Mouse (Mus musculus): ENCODE measurements at regions not wholly inside any gene's neighbourhood (a gene's known extent, or its start where the extent isn't known, plus 50 kb on each side); places are given as distances from the start of the nearest gene placed in this dataset.
"Not testable (repeated sequence)": the region's sequence is repeated elsewhere in the genome, so short reads cannot be mapped to it uniquely, and the experiment has no call there.

DNA sequence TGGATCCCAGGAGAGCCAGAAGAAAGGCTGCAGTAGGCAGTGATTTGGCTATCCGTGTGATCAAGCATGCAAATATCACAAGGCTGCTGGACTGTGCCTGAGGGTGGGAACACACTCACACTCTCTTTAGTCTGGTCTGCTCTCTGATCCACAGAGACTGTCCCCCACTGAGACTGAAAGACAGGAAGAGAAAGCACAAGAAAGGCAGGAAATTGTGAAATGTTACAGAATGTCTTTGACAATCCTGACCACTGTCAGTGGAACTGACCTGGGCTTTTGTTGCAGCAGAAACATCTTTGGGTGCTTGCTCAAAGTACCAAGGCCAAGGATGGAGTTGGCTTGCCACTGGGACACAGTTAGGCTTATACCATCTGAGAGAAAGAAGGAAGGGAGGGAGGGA is 52.3 kb upstream of the Gpd2 start:
- no peak overlapping the region for H3K9ac ChIP-seq (replicated peaks; ENCODE audit: low read depth, low read length)
- WGBS, result 0% methylated on average over 1 of the region's 1 CpGs
- ATAC-seq (ENCODE audit: low read depth), result no peak

DNA sequence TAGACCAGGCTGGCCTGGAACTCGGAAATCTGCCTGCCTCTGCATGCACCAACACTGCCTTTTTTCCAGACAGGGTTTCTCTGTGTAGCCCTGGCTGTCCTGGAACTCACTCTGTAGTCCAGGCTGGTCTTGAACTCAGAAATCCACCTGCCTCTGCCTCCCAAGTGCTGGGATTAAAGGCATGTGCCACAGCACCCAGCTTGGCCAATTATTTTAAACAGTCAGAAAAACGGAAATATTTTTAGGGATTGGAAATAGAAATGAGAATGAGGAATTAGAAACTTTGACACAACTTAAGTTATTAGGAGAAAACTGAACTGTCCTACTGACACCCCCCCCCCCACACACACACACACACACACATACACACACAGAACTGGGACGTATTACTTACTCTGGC is 54.3 kb upstream of the Gpd2 start:
- not testable (repeated sequence) for H3K4me2 ChIP-seq (ENCODE audit: low read depth, low read length); H3K9ac ChIP-seq (replicated peaks; ENCODE audit: low read depth, low read length); H3K36me3 ChIP-seq (ENCODE audit: control insufficient read depth, insufficient read depth, low read length); H3K9me3 ChIP-seq (ENCODE audit: control insufficient read depth, low read length); H3K4me3 ChIP-seq (ENCODE audit: low read depth, low read length); H3K27ac ChIP-seq (ENCODE audit: low read depth, low read length); H3K4me1 ChIP-seq (ENCODE audit: control insufficient read depth, insufficient read depth, low read length); ATAC-seq (ENCODE audit: low read depth); H3K27me3 ChIP-seq (ENCODE audit: control insufficient read depth, insufficient read depth, low read length)
- WGBS, result 81% methylated on average over 3 of the region's 3 CpGs

More for the DNA sequence above, 52.3 kb upstream of the Gpd2 start:
- no peak overlapping the region for H3K4me3 ChIP-seq (ENCODE audit: low read depth, low read length)
- no peak overlapping the region for H3K4me2 ChIP-seq (ENCODE audit: low read depth, low read length)
- no peaks in the 10 kb centered on the region for H3K36me3 ChIP-seq (ENCODE audit: control insufficient read depth, insufficient read depth, low read length)
- no peaks in the 10 kb centered on the region for H3K9me3 ChIP-seq (ENCODE audit: control insufficient read depth, low read length)
- no peak overlapping the region for H3K27ac ChIP-seq (ENCODE audit: low read depth, low read length)
- no peaks in the 10 kb centered on the region for H3K27me3 ChIP-seq (ENCODE audit: control insufficient read depth, insufficient read depth, low read length)
- H3K4me1 ChIP-seq (ENCODE audit: control insufficient read depth, insufficient read depth, low read length), result no peaks in the 10 kb centered on the region

DNA sequence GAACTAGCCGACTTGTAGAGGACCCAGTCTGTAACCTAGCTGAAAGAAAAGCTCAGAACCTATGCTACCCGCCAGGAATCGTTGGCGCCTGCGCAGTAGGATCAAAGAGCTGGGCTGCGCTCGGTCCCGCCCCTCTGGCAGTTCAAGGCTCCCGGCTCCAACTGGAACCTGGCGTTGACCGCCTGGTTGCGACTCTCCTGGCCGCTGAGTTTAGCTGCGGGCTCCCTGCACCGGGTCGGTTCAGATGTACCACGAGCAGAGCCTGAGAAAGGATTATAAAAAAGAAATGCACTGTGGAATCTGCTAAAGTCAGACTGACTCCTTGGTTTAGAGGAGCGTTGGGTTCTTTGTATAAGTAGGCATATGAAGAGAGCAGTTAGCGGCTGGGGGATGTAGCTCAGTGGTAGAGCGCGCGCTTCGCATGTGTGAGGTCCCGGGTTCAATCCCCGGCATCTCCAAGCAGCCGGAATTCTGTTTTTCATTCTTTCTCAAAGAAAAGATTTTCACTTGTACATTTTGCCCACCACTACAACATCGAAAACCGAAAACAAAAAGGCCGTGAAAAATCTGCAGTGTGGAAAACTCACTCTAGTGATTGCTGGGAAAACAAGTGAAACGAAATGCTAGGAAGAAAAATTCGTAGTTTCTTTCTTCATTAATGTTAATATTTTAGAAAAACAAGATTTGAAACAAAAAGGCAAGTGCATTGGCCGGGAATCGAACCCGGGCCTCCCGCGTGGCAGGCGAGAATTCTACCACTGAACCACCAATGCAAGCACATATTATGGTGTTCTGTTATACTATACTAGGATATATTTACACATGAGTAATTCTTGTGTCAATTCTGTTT is 55.5 kb upstream of the Gpd2 start:
- H3K9ac ChIP-seq (replicated peaks; ENCODE audit: low read depth, low read length), result peak overlapping the region; percentile 51
- WGBS, result under 1% methylated on average over 37 of the region's 37 CpGs
- peak overlapping the region; percentile 80 for H3K27ac ChIP-seq (ENCODE audit: low read depth, low read length)
- no peaks in the 10 kb centered on the region for H3K27me3 ChIP-seq (ENCODE audit: control insufficient read depth, insufficient read depth, low read length)
- peak overlapping the region; percentile 49 for H3K4me3 ChIP-seq (ENCODE audit: low read depth, low read length)
- no peaks in the 10 kb centered on the region for H3K4me1 ChIP-seq (ENCODE audit: control insufficient read depth, insufficient read depth, low read length)
- no peaks in the 10 kb centered on the region for H3K36me3 ChIP-seq (ENCODE audit: control insufficient read depth, insufficient read depth, low read length)
- peak overlapping the region; percentile 47 for H3K4me2 ChIP-seq (ENCODE audit: low read depth, low read length)
- ATAC-seq (ENCODE audit: low read depth), result peak; percentile 99
- H3K9me3 ChIP-seq (ENCODE audit: control insufficient read depth, low read length), result no peaks in the 10 kb centered on the region

- Histone ChIP-seq H3K9me3 (ENCODE audit: control insufficient read depth, low read length) (no peaks in the 10 kb centered on the region), H3K4me3 (ENCODE audit: low read depth, low read length) (peak overlapping the region; percentile 49), H3K36me3 (ENCODE audit: control insufficient read depth, insufficient read depth, low read length) (no peaks in the 10 kb centered on the region), H3K4me2 (ENCODE audit: low read depth, low read length) (peak overlapping the region; percentile 47), H3K27me3 (ENCODE audit: control insufficient read depth, insufficient read depth, low read length) (no peaks in the 10 kb centered on the region), H3K27ac (ENCODE audit: low read depth, low read length) (no peak overlapping the region), H3K9ac (replicated peaks; ENCODE audit: low read depth, low read length) (peak overlapping the region; percentile 51), H3K4me1 (ENCODE audit: control insufficient read depth, insufficient read depth, low read length) (no peaks in the 10 kb centered on the region)
- WGBS, result 25% methylated on average over 4 of the region's 4 CpGs
- no peak for ATAC-seq (ENCODE audit: low read depth)
Measured at GRCm38 (mm10) chr2:57181350-57181691, 56.1 kb upstream of the Gpd2 start.

DNA sequence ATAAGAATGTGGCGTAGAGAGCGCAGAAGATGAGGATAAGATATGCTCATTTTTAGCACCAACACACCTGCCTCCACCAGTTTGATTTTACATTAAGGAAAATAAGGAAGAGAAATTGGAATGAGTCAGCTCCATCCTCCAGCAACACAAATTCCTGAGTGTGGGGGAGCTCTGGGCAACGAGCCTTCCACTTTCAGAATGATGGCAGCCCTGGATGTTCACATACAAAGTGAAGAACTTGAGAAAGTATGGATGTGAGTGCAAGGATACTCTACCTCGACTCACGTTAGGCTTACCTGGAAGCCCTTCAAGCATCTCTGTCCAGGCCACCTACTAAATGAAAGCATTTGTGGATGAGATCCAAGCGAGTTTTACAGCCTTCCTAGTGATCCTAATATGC is 54.3 kb upstream of the Nr4a2 start:
- no peaks in the 10 kb centered on the region for H3K27me3 ChIP-seq (ENCODE audit: control insufficient read depth, insufficient read depth, low read length)
- no peaks in the 10 kb centered on the region for H3K4me1 ChIP-seq (ENCODE audit: control insufficient read depth, insufficient read depth, low read length)
- no peak overlapping the region for H3K4me2 ChIP-seq (ENCODE audit: low read depth, low read length)
- H3K9me3 ChIP-seq (ENCODE audit: control insufficient read depth, low read length), result no peaks in the 10 kb centered on the region
- no peak overlapping the region for H3K9ac ChIP-seq (replicated peaks; ENCODE audit: low read depth, low read length)
- ATAC-seq (ENCODE audit: low read depth), result no peak
- H3K4me3 ChIP-seq (ENCODE audit: low read depth, low read length), result no peak overlapping the region
- H3K27ac ChIP-seq (ENCODE audit: low read depth, low read length), result no peak overlapping the region
- H3K36me3 ChIP-seq (ENCODE audit: control insufficient read depth, insufficient read depth, low read length), result no peaks in the 10 kb centered on the region
- 83% methylated on average over 6 of the region's 6 CpGs for WGBS

DNA sequence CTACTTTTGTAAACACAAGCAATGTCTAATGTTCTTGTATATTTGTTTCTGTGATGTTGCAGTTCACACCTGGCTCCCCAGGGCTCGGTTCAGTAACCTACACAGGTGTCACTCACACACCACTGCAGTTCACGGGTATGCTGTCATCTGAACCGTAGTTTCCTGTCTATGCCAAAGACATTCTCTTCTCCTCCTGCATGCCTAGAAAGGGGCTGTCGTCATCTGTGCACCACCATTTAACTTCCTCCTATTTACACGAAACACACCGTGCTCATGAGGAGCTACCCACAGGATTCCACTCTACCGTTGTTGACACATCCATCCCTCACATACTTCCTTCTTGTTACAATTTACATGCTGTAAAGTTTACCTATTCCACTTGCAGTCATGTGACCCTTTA is 52.7 kb upstream of the Nr4a2 start:
- no peak overlapping the region for H3K4me3 ChIP-seq (ENCODE audit: low read depth, low read length)
- H3K9ac ChIP-seq (replicated peaks; ENCODE audit: low read depth, low read length), result no peak overlapping the region
- H3K4me1 ChIP-seq (ENCODE audit: control insufficient read depth, insufficient read depth, low read length), result no peaks in the 10 kb centered on the region
- WGBS, result 92% methylated on average over 7 of the region's 7 CpGs
- H3K4me2 ChIP-seq (ENCODE audit: low read depth, low read length), result no peak overlapping the region
- no peaks in the 10 kb centered on the region for H3K36me3 ChIP-seq (ENCODE audit: control insufficient read depth, insufficient read depth, low read length)
- ATAC-seq (ENCODE audit: low read depth), result no peak
- H3K9me3 ChIP-seq (ENCODE audit: control insufficient read depth, low read length), result no peaks in the 10 kb centered on the region
- no peak overlapping the region for H3K27ac ChIP-seq (ENCODE audit: low read depth, low read length)
- no peaks in the 10 kb centered on the region for H3K27me3 ChIP-seq (ENCODE audit: control insufficient read depth, insufficient read depth, low read length)

GRCm38 (mm10) chr2:57175219-57175618 is 51.4 kb upstream of the Nr4a2 start:
- Histone ChIP-seq H3K9ac (replicated peaks; ENCODE audit: low read depth, low read length) (no peak overlapping the region), H3K4me2 (ENCODE audit: low read depth, low read length) (no peak overlapping the region), H3K27me3 (ENCODE audit: control insufficient read depth, insufficient read depth, low read length) (no peaks in the 10 kb centered on the region), H3K36me3 (ENCODE audit: control insufficient read depth, insufficient read depth, low read length) (no peaks in the 10 kb centered on the region), H3K4me3 (ENCODE audit: low read depth, low read length) (no peak overlapping the region), H3K9me3 (ENCODE audit: control insufficient read depth, low read length) (no peaks in the 10 kb centered on the region), H3K27ac (ENCODE audit: low read depth, low read length) (no peak overlapping the region), H3K4me1 (ENCODE audit: control insufficient read depth, insufficient read depth, low read length) (no peaks in the 10 kb centered on the region)
- ATAC-seq (ENCODE audit: low read depth), result no peak
- 79% methylated on average over 1 of the region's 1 CpGs for WGBS
